Mouse (Mus musculus): ENCODE measurements around the gene Lrrc8e. TPM values are rescaled to one million over a fixed set of nuclear protein-coding genes. Genes with fewer than 3 reads are reported as not detected.

Lrrc8e gene
- total and polyA plus RNA-seq, 3 experiments = 0.25 TPM; not detected in 2

DNA sequence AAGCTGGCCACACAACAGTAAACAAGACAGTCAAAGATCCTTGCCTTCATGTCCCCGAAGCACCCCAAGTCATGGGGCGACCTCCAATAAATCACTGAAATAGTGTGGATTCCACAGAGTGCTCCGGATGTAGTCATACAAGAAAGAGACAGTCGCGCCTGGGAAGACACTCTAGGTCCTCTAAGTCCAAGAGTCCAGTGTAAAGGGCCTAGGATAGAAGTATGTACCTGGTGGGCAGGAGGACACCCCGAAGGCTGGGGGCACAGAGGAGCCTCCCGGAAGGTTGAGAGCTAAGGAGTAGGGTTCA lies 33.1 kb upstream of the Lrrc8e start:
- TF ChIP-seq BHLHE40 (IDR thresholded peaks at IDR 0.05; ENCODE audit: low read depth, low read length) (no peak), CHD1 (IDR thresholded peaks at IDR 0.05; ENCODE audit: low read depth, low read length) (no peak), RAD21 (IDR thresholded peaks at IDR 0.05; ENCODE audit: low read depth, low read length) (no peak), KAT2A (IDR thresholded peaks at IDR 0.05; ENCODE audit: insufficient replicate concordance, low read length) (no peak), TCF12 (IDR thresholded peaks at IDR 0.05; ENCODE audit: low read depth, low read length) (no peak), USF1 (IDR thresholded peaks at IDR 0.05; ENCODE audit: low read depth, low read length) (no peak), MYC (IDR thresholded peaks at IDR 0.05; ENCODE audit: low read depth, low read length) (no peak), E2F4 (IDR thresholded peaks at IDR 0.05; ENCODE audit: insufficient replicate concordance, low read depth, low read length) (no peak), PAX5 (IDR thresholded peaks at IDR 0.05; ENCODE audit: low read length) (no peak), SIN3A (IDR thresholded peaks at IDR 0.05; ENCODE audit: low read length) (no peak), USF2 (conservative IDR thresholded peaks at IDR 0.05; ENCODE audit: low read depth, low read length) (no peak), NELFE (IDR thresholded peaks at IDR 0.05; ENCODE audit: low read depth, low read length) (no peak), ZKSCAN1 (IDR thresholded peaks at IDR 0.05; ENCODE audit: borderline replicate concordance, low read depth, low read length) (no peak), HCFC1 (IDR thresholded peaks at IDR 0.05; ENCODE audit: low read depth, low read length) (no peak)
- no peaks in the 10 kb centered on the region for H3K79me2 ChIP-seq (replicated peaks; ENCODE audit: control insufficient read depth, extremely low read depth, insufficient read depth, poor library complexity, severe bottlenecking)
- no peaks in the 10 kb centered on the region for H3K9me3 ChIP-seq (replicated peaks; ENCODE audit: low read length)
- no peaks in the 10 kb centered on the region for H3K27me3 ChIP-seq (replicated peaks)
- H3K4me1 ChIP-seq (ENCODE audit: control insufficient read depth in 1 of 2, insufficient read depth in 2 of 2) = peaks cover 0 to 3% of the 10 kb centered on the region in 2 experiments; a peak in 1 of 4 replicates
- dilution Hi-C loops (cut with MboI; ENCODE audit: extremely low pct_ligation_motif_present, extremely low pct_unique_long_range_greater_than_20kb, low sequenced_read_pairs) (no loop called here), in situ Hi-C loops (cut with MboI; ENCODE audit: low pct_ligation_motif_present, low pct_unique_long_range_greater_than_20kb, low sequenced_read_pairs) (no loop called here)
- H3K4me3 ChIP-seq (replicated peaks in 1 of 3; ENCODE audit: low read depth in 2 of 3, low read length in 2 of 3, poor library complexity in 1 of 3) = no peak overlapping the region
- no peak overlapping the region for H3K27ac ChIP-seq (ENCODE audit: insufficient read depth, low read depth)
- DNase-seq (ENCODE audit: extremely low read depth) = no peak
- H3K9ac ChIP-seq (ENCODE audit: insufficient read depth, low read depth) = no peak overlapping the region
- H3K36me3 ChIP-seq (replicated peaks in 1 of 2; ENCODE audit: control insufficient read depth in 1 of 2, insufficient read depth in 1 of 2, low read length in 1 of 2) = no peaks in the 10 kb centered on the region
- H3K4me2 ChIP-seq (ENCODE audit: insufficient read depth, low read depth, poor library complexity, severe bottlenecking) = no peak overlapping the region

DNA sequence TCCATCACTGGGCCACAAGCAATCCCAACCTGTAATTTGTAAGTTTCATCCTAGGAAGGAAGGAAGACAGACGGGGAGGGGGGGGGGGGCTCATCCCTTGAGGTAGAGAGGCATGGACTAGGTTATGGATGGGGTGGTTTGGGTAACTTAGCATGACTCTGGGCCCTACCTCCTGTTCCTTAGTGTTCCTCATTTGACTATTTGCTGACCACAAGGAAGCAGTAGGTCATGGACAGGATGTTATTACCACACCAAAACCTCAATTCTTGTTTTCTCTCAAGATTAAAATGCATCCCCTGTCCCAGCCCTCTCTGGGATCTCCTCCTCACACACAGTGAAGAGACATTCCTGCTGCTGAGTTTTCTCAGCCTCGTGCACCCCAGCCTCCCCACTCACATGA lies 25.3 kb upstream of the Lrrc8e start:
- no peak for TF ChIP-seq ELF1 (IDR thresholded peaks at IDR 0.05; ENCODE audit: low read depth, low read length)
- no peak for TF ChIP-seq MXI1 (IDR thresholded peaks at IDR 0.05; ENCODE audit: low read depth, low read length)
- no peak for TF ChIP-seq MYC (IDR thresholded peaks at IDR 0.05; ENCODE audit: low read depth, low read length)
- TF ChIP-seq CHD1 (IDR thresholded peaks at IDR 0.05; ENCODE audit: low read depth, low read length) = no peak
- no peak for TF ChIP-seq GABPA (IDR thresholded peaks at IDR 0.05; ENCODE audit: insufficient replicate concordance, low read depth, low read length)
- TF ChIP-seq ETS1 (conservative IDR thresholded peaks at IDR 0.05; ENCODE audit: low read depth, low read length) = no peak
- TF ChIP-seq RAD21 (IDR thresholded peaks at IDR 0.05; ENCODE audit: low read depth, low read length) = no peak
- TF ChIP-seq HCFC1 (IDR thresholded peaks at IDR 0.05; ENCODE audit: low read depth, low read length) = no peak
- no peak for TF ChIP-seq CHD2 (IDR thresholded peaks at IDR 0.05; ENCODE audit: low read length)
- no peak for TF ChIP-seq PAX5 (IDR thresholded peaks at IDR 0.05; ENCODE audit: low read length)
- TF ChIP-seq BHLHE40 (IDR thresholded peaks at IDR 0.05; ENCODE audit: low read depth, low read length) = no peak
- no peak for TF ChIP-seq ZC3H11A (IDR thresholded peaks at IDR 0.05; ENCODE audit: low read depth, low read length)
- no peak for TF ChIP-seq ZNF384 (IDR thresholded peaks at IDR 0.05; ENCODE audit: low read depth, low read length)
- no peak for TF ChIP-seq JUN (IDR thresholded peaks at IDR 0.05; ENCODE audit: insufficient read depth, low read depth, low read length)
- no peak for TF ChIP-seq SIN3A (IDR thresholded peaks at IDR 0.05; ENCODE audit: low read length)
- H3K4me2 ChIP-seq (ENCODE audit: insufficient read depth, low read depth, poor library complexity, severe bottlenecking) = no peak overlapping the region
- H3K4me1 ChIP-seq (ENCODE audit: control insufficient read depth in 1 of 2, insufficient read depth in 2 of 2) = no peaks in the 10 kb centered on the region
- in situ Hi-C loops (cut with MboI; ENCODE audit: low pct_ligation_motif_present, low pct_unique_long_range_greater_than_20kb, low sequenced_read_pairs) (no loop called here), dilution Hi-C loops (cut with MboI; ENCODE audit: extremely low pct_ligation_motif_present, extremely low pct_unique_long_range_greater_than_20kb, low sequenced_read_pairs) (no loop called here)
- no peak overlapping the region for H3K4me3 ChIP-seq (replicated peaks in 1 of 3; ENCODE audit: low read depth in 2 of 3, low read length in 2 of 3, poor library complexity in 1 of 3)
- no peaks in the 10 kb centered on the region for H3K27me3 ChIP-seq (replicated peaks)
- H3K9me3 ChIP-seq (replicated peaks; ENCODE audit: low read length) = no peaks in the 10 kb centered on the region
- H3K36me3 ChIP-seq (replicated peaks in 1 of 2; ENCODE audit: control insufficient read depth in 1 of 2, insufficient read depth in 1 of 2, low read length in 1 of 2) = peaks cover 0 to 8% of the 10 kb centered on the region in 2 experiments
- H3K27ac ChIP-seq (ENCODE audit: insufficient read depth, low read depth) = no peak overlapping the region
- DNase-seq (ENCODE audit: extremely low read depth) = no peak
- no peaks in the 10 kb centered on the region for H3K79me2 ChIP-seq (replicated peaks; ENCODE audit: control insufficient read depth, extremely low read depth, insufficient read depth, poor library complexity, severe bottlenecking)
- no peak overlapping the region for H3K9ac ChIP-seq (ENCODE audit: insufficient read depth, low read depth)

All from CH12.LX (cell line).